Mouse (Mus musculus) CH12.LX (cell line): ENCODE measurements around the gene Map3k11. TPM values are rescaled to one million over a fixed set of nuclear protein-coding genes. Genes with fewer than 3 reads are reported as not detected.
"Not testable (repeated sequence)": the region's sequence is repeated elsewhere in the genome, so short reads cannot be mapped to it uniquely, and the experiment has no call there.

Experiments
- DNase-seq: peaks from one replicate; pipeline ENCODE4 v3.0.0-alpha.2; 2013; ENCODE audit errors: extremely low read depth
- H3K27ac ChIP-seq: 2 replicates; pipeline ENCODE4 v1.5.1; 2012; ENCODE audit warnings: low read depth, mild to moderate bottlenecking, control low read depth, moderate library complexity; ENCODE audit not compliant: insufficient read depth
- H3K27me3 ChIP-seq: replicated peaks from 2 replicates; pipeline ENCODE3; 2012; ENCODE audit warnings: inconsistent platforms
- H3K36me3 ChIP-seq, 2 experiments: replicated peaks in 1 of 2; 2 replicates each; pipeline versions ENCODE3 to v1.6.1; 2012; ENCODE audit warnings: inconsistent platforms in 1 of 2, low read length in 1 of 2, mild to moderate bottlenecking in 1 of 2, mixed read lengths in 1 of 2, moderate library complexity in 1 of 2; ENCODE audit not compliant: control insufficient read depth in 1 of 2, insufficient read depth in 1 of 2
- H3K4me1 ChIP-seq, 2 experiments: 2 replicates each; pipeline ENCODE4 v1.6.1; 2012; ENCODE audit warnings: inconsistent platforms in 1 of 2, moderate library complexity in 1 of 2; ENCODE audit not compliant: insufficient read depth in 2 of 2, control insufficient read depth in 1 of 2
- H3K4me2 ChIP-seq: 2 replicates; pipeline ENCODE4 v1.6.1; 2012; ENCODE audit warnings: low read depth, mild to moderate bottlenecking, control low read depth; ENCODE audit not compliant: poor library complexity, insufficient read depth, severe bottlenecking
- H3K4me3 ChIP-seq, 3 experiments: fragments of 150-350 bp in 1 of 3; sonication (generic) in 1 of 3; replicated peaks in 1 of 3; 2 replicates each; pipeline versions ENCODE3 to v1.5.1; 2011 to 2012; ENCODE audit warnings: low read depth in 2 of 3, low read length in 2 of 3, mild to moderate bottlenecking in 2 of 3, moderate library complexity in 2 of 3, control low read depth in 1 of 3, improper control_type of control experiment in 1 of 3, inconsistent platforms in 1 of 3, mixed read lengths in 1 of 3; ENCODE audit not compliant: poor library complexity in 1 of 3
- H3K79me2 ChIP-seq: replicated peaks from 2 replicates; pipeline ENCODE4 v1.6.1; 2012; ENCODE audit warnings: mild to moderate bottlenecking, moderate library complexity; ENCODE audit not compliant: control insufficient read depth, poor library complexity, insufficient read depth, severe bottlenecking; ENCODE audit errors: extremely low read depth
- H3K9ac ChIP-seq: 2 replicates; pipeline ENCODE4 v1.6.1; 2012; ENCODE audit warnings: low read depth, mild to moderate bottlenecking, control low read depth, moderate library complexity; ENCODE audit not compliant: insufficient read depth
- H3K9me3 ChIP-seq: replicated peaks from 2 replicates; pipeline ENCODE3; 2012; ENCODE audit warnings: low read length, inconsistent platforms, mixed read lengths
- E2F4 ChIP-seq: IDR thresholded peaks from 2 replicates; pipeline ENCODE4 v1.6.1; 2011; ENCODE audit warnings: low read depth, low read length, improper control_type of control experiment; ENCODE audit not compliant: insufficient replicate concordance
- EP300 ChIP-seq: IDR thresholded peaks from 2 replicates; pipeline ENCODE4 v1.6.1; 2011; ENCODE audit warnings: low read length, improper control_type of control experiment
- ETS1 ChIP-seq: conservative IDR thresholded peaks from 2 replicates; pipeline ENCODE4 v1.6.1; 2012; ENCODE audit warnings: low read depth, mild to moderate bottlenecking, inconsistent platforms, low read length, improper control_type of control experiment, moderate library complexity
- HCFC1 ChIP-seq: IDR thresholded peaks from 2 replicates; pipeline ENCODE4 v1.6.1; 2012; ENCODE audit warnings: low read depth, mild to moderate bottlenecking, inconsistent platforms, low read length, improper control_type of control experiment
- IRF4 ChIP-seq: IDR thresholded peaks from 2 replicates; pipeline ENCODE4 v1.6.1; 2014; ENCODE audit warnings: low read depth, mild to moderate bottlenecking, inconsistent platforms, low read length, improper control_type of control experiment
- JUND ChIP-seq: conservative IDR thresholded peaks from 2 replicates; pipeline ENCODE4 v1.6.1; 2011; ENCODE audit warnings: low read depth, low read length, improper control_type of control experiment
- MAFK ChIP-seq: IDR thresholded peaks from 2 replicates; pipeline ENCODE4 v1.6.1; 2011; ENCODE audit warnings: low read length, improper control_type of control experiment; ENCODE audit not compliant: insufficient replicate concordance
- MAX ChIP-seq: IDR thresholded peaks from 2 replicates; pipeline ENCODE4 v1.6.1; 2011; ENCODE audit warnings: low read length, improper control_type of control experiment
- MEF2A ChIP-seq: IDR thresholded peaks from 2 replicates; pipeline ENCODE4 v1.6.1; 2014; ENCODE audit warnings: low read depth, mild to moderate bottlenecking, inconsistent platforms, low read length, improper control_type of control experiment, borderline replicate concordance
- MYC ChIP-seq: IDR thresholded peaks from 2 replicates; pipeline ENCODE4 v1.6.1; 2011; ENCODE audit warnings: low read depth, mild to moderate bottlenecking, improper control_type of control experiment, low read length
- POLR2A ChIP-seq: IDR thresholded peaks from 2 replicates; pipeline ENCODE4 v1.6.1; 2011; ENCODE audit warnings: low read depth, mild to moderate bottlenecking, improper control_type of control experiment, low read length
- RAD21 ChIP-seq: IDR thresholded peaks from 2 replicates; pipeline ENCODE4 v1.6.1; 2011; ENCODE audit warnings: low read depth, mild to moderate bottlenecking, low read length, improper control_type of control experiment, moderate library complexity
- RCOR1 ChIP-seq: conservative IDR thresholded peaks from 2 replicates; pipeline ENCODE4 v1.6.1; 2012; ENCODE audit warnings: low read depth, mild to moderate bottlenecking, inconsistent platforms, low read length, improper control_type of control experiment
- SIN3A ChIP-seq: IDR thresholded peaks from 2 replicates; pipeline ENCODE4 v1.6.1; 2012; ENCODE audit warnings: low read length, improper control_type of control experiment, inconsistent platforms
- SMC3 ChIP-seq: IDR thresholded peaks from 2 replicates; pipeline ENCODE4 v1.6.1; 2011; ENCODE audit warnings: low read depth, low read length, improper control_type of control experiment
- TBP ChIP-seq: conservative IDR thresholded peaks from 2 replicates; pipeline ENCODE4 v1.6.1; 2011; ENCODE audit warnings: low read depth, low read length, improper control_type of control experiment
- ZMIZ1 ChIP-seq: IDR thresholded peaks from 2 replicates; pipeline ENCODE4 v1.6.1; 2012; ENCODE audit warnings: low read depth, mild to moderate bottlenecking, inconsistent platforms, low read length, improper control_type of control experiment
- dilution Hi-C: fragments of 300-500 bp; cut with MboI; formaldehyde crosslinking; loops from 2 replicates; pipeline ENCODE4 v1.14.3; 2020; ENCODE audit warnings: low sequenced_read_pairs; ENCODE audit not compliant: extremely low pct_unique_long_range_greater_than_20kb, extremely low pct_ligation_motif_present
- in situ Hi-C: fragments of 300-500 bp; cut with MboI; formaldehyde crosslinking; loops from 3 replicates; pipeline ENCODE4 v1.14.3; 2019; ENCODE audit warnings: low sequenced_read_pairs, low pct_ligation_motif_present, low pct_unique_long_range_greater_than_20kb, mixed read lengths
- polyA plus RNA-seq: library from polyadenylated mRNA; unstranded; fragments of >175 nt; gene quantifications from 2 replicates; pipeline ENCODE4 v1.2.1, GENCODE M21; 2012; ENCODE audit warnings: low read depth; ENCODE audit not compliant: insufficient read length
- total RNA-seq, 2 experiments: library from RNA; depleted of rRNA; stranded (reverse); fragments of 300-350 nt in 1 of 2; fragments of >200 nt in 1 of 2; gene quantifications; 2 replicates each; pipeline ENCODE4 v1.2.3; 2012 to 2014

Map3k11 gene
- total and polyA plus RNA-seq, 3 experiments, result 6.0 to 16.0 (median 13.5) TPM

DNA sequence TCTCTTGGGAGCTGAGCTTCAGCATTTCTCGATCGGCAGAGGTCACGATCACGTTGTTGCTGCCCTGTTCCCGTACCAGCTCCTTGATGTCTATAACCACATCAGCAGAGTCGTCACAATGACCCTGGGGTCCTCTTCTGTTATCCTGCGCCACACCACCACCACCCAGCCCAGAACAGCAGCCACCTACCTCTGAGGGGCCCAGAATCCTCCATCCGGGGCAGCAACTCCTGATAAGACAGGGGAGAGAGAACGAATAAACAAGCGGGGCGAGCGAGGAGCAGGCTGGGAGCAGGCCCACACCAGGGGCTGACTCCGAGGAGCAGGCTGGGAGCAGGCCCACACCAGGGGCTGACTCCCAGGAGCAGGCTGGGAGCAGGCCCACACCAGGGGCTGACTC, 2.1 kb upstream of the Map3k11 start:
- H3K27ac ChIP-seq, result no peak overlapping the region
- in situ Hi-C loops, result no loop called here
- H3K36me3 ChIP-seq, result peaks cover 57 to 68% of the 10 kb centered on the region in 2 experiments
- H3K9ac ChIP-seq, result no peak overlapping the region
- H3K4me3 ChIP-seq, result no peak overlapping the region
- TF ChIP-seq ZMIZ1 (no peak), MAFK (no peak), IRF4 (no peak), EP300 (no peak), RAD21 (no peak), MEF2A (no peak), HCFC1 (no peak), E2F4 (no peak), MYC (no peak), SMC3 (no peak), SIN3A (no peak), ETS1 (no peak), MAX (no peak), JUND (no peak), RCOR1 (no peak), POLR2A (no peak), TBP (no peak)
- dilution Hi-C loops, result no loop called here
- no peaks in the 10 kb centered on the region for H3K9me3 ChIP-seq
- peaks cover 27% of the 10 kb centered on the region for H3K79me2 ChIP-seq
- H3K4me2 ChIP-seq, result no peak overlapping the region
- H3K27me3 ChIP-seq, result no peaks in the 10 kb centered on the region
- no peak for DNase-seq
- peaks cover 18 to 24% of the 10 kb centered on the region in 2 experiments for H3K4me1 ChIP-seq

DNA sequence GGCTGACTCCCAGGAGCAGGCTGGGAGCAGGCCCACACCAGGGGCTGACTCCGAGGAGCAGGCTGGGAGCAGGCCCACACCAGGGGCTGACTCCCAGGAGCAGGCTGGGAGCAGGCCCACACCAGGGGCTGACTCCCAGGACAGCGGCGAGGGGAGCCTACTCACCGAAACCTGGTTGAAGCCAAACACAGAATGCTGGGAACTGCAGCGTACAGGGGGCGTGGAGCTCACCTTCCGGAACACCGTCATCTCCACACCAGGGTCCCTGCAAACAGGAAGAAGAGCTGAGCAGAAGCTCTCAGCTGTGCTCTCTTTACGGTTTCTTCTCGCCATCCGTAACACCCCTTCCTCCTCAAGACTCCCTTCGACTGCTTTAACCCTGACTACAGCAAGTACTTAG, 1.6 kb upstream of the Map3k11 start:
- Histone ChIP-seq H3K4me1 (peaks cover 23 to 29% of the 10 kb centered on the region in 2 experiments), H3K36me3 (peaks cover 55 to 68% of the 10 kb centered on the region in 2 experiments), H3K4me2 (peak overlapping the region; percentile 92; the same call in 1 of the 2 replicates), H3K79me2 (peaks cover 32% of the 10 kb centered on the region)
- in situ Hi-C loops, H3K4me3 ChIP-seq, dilution Hi-C loops, DNase-seq, H3K9ac ChIP-seq, H3K27me3 ChIP-seq, H3K27ac ChIP-seq, H3K9me3 ChIP-seq: not testable (repeated sequence)
